Mouse (Mus musculus) spleen, embryonic (tissue): ENCODE measurements around the gene Hspa1l.

ENCODE experiments used
- CTCF ChIA-PET: fragments of 350-600 bp; sonication (Branson Sonifier 250); formaldehyde crosslinking; loops from one replicate; lab custom pipeline; 2022; lab: Charles Lee

Hspa1l gene

DNA sequence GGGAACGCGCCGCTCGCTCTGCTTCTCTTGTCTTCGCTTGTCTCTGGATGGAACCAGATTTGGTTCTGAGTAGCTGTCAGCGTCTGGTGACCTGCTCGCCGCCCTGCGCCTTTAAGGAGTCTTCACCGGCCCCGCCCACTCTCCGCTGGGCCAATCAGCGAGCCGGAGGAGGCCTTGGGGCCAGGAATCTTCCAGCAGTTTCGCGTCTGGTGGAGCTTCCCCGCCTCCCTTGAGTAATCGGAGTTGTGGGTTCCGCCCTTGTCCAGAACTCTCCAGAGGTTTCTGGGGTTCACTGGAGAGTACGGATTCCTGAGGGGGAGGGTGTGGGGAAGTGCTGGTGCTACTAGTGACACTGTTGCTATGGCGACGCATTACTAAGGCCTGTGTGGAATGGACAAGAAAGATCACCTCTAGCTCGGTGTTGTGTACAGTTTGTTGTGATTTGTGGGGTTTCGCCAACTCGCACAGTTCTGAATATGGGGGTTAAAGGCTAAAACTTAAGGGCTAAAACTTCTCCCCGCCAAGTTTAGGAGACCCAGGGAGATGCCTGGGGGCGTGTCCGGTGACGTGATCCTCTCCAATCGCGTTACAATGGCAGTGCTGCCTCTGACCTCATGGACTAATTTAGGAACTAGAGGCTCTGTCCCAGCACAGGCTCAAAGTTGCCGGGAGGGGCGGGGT, at the start of gene Hspa1l, which contains the start of gene Hspa1a:
Hspa1l (plus strand) TSS at position 635 of the 681 bp plus-strand sequence.
Hspa1a (minus strand) TSS at position 88 of the 681 bp plus-strand sequence.
- CTCF ChIA-PET = interaction anchor here (1.2 kb wide), 1 partner anchor 9 kb away, joined by 3 read pairs; no protein-coding TSS in a partner anchor

DNA sequence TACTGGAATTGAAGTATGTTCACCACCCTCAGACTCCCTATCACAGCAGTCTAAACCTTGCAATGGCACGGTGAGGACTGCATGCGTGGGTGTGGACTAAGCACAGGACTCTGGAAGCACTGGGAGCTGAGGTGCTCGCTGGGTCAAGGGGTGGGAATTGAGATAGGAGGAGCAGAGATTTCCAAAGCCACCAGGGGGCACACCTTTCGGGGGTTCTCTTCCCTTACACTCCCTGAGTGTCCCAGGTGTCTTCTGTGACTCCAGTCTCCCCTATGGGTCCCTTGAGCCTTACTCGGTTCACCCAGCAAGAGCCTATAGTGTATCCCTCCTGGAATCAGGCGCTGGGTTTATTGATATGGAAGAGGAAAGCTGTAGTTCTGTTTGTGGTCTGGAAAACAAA, 49.6 kb upstream of the Hspa1l start:
- CTCF ChIA-PET = no interaction called here

DNA sequence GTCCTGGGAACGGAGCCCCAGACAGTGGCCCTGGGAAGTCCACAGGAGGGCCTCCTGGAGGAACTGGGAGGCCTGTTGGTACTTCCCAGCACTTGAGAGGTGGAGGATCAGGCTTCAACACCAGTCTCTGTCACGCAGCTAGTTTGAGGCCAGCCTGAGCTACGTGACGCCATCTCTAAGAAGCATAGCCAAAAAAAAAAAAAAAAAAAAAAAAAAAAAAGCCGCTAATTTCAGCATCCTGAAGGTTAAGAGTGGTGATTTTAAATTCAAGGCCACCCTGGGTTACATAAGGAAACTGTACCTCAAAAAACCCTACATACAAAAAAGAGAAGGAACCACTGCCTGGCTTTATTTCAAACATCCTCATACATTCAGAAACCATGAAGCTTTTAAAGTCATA, 48.2 kb upstream of the Hspa1l start:
- CTCF ChIA-PET = interaction anchor here (0.6 to 1.0 kb wide), 4 partner anchors 8 to 279 kb away, joined by 3 to 5 read pairs (median 3); no protein-coding TSS in a partner anchor

GRCm38 (mm10) chr17:34927306-34928019, 45.0 kb upstream of the Hspa1l start:
- CTCF ChIA-PET = no interaction called here

- CTCF ChIA-PET = no interaction called here
Observed at GRCm38 (mm10) chr17:34928841-34929240, 43.7 kb upstream of the Hspa1l start.

DNA sequence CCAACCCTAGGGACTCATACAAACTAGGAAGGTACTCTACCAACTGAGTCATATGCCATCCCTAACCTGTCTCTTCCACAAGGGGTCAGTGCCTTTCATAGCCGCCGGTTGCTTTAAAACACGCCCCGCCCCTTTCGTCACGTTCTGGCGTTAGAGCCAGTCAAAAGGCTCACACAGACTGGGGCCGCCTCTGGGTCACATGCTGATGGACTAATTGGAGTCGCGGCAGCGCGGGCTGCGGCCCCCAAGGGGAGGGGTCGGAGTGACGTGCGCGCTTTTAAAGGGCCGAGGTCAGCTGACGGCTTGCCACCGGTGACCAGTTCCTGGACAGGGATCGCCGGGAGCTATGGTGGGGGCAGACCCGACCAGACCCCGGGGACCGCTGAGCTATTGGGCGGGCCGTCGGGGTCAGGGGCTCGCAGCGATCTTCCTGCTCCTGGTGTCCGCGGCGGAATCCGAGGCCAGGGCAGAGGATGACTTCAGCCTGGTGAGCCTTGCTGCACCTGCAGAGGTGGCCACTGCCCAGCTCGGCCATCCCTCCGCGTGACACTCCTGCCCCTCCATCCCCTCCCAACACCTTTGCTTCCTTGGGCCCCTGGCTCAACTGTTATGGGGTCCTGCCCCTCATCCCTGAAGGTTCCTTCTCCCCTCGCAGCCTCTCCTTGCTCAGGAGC, 41.3 kb upstream of the Hspa1l start, which contains the start of gene Neu1:
Neu1 (plus strand) TSS at position 193 of the 674 bp plus-strand sequence.
- CTCF ChIA-PET = interaction anchor here (0.7 kb wide), 1 partner anchor 17 kb away, joined by 3 read pairs; no protein-coding TSS in a partner anchor

DNA sequence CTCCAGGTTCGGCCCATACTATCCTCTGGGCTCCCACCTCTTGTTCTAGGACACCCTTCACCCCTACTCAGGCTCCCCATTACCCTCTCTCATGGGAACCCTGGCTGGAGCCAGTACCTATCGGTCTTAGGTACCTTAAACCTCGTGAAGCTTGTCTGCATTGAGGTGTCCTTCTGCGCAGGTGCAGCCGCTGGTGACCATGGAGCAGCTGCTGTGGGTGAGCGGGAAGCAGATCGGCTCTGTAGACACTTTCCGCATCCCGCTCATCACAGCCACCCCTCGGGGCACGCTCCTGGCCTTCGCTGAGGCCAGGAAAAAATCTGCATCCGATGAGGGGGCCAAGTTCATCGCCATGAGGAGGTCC, 40.8 kb upstream of the Hspa1l start:
- CTCF ChIA-PET = no interaction called here

GRCm38 (mm10) chr17:34932287-34932686, 40.2 kb upstream of the Hspa1l start:
- CTCF ChIA-PET = no interaction called here

DNA sequence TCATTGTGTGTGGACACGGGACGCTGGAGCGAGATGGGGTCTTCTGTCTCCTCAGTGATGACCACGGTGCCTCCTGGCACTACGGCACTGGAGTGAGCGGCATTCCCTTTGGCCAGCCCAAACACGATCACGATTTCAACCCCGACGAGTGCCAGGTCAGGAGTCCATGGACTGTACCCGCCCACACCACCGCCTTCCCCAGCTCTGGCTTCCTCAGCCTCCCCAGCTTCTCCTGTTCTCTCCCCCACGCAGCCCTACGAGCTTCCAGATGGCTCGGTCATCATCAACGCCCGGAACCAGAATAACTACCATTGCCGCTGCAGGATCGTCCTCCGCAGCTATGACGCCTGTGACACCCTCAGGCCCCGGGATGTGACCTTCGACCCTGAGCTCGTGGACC, 38.5 kb upstream of the Hspa1l start:
- CTCF ChIA-PET = no interaction called here

- CTCF ChIA-PET = no interaction called here
Observed at GRCm38 (mm10) chr17:34934830-34935229, 37.7 kb upstream of the Hspa1l start.

DNA sequence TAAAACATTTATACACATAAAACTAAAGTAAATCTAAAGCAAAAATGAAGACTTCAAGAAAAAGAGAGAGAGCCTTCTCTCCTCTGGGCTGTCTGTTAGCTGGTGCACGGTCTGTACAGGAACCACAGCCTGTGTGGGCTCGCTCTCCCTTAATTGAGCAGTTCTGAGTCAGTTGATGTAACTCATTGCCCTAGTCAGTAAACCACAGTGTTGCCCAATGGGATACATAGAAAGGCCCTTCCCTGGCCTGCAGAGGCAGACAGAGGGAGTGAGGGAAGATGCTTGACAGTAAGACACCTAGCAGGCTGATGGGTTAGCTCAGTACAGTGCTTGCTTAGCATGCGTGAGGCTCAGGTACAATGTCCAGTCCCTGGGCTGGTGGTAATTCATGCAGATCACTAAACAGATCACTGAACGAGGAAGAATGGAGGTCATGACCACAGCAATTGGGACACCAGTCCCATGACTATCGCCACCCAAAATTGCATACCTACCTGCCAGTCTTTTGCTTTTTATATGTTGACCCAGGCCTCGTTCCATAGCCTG, 34.5 kb upstream of the Hspa1l start:
- CTCF ChIA-PET = no interaction called here

- CTCF ChIA-PET = interaction anchor here (0.7 kb wide), 1 partner anchor 51 kb away, joined by 7 read pairs; no protein-coding TSS in a partner anchor
Observed at GRCm38 (mm10) chr17:34941344-34942041, 31.0 kb upstream of the Hspa1l start.

GRCm38 (mm10) chr17:34943128-34943815, 29.2 kb upstream of the Hspa1l start:
- CTCF ChIA-PET = interaction anchor here (0.6 to 0.8 kb wide), 2 partner anchors 32 to 117 kb away, joined by 3 to 5 read pairs; no protein-coding TSS in a partner anchor

DNA sequence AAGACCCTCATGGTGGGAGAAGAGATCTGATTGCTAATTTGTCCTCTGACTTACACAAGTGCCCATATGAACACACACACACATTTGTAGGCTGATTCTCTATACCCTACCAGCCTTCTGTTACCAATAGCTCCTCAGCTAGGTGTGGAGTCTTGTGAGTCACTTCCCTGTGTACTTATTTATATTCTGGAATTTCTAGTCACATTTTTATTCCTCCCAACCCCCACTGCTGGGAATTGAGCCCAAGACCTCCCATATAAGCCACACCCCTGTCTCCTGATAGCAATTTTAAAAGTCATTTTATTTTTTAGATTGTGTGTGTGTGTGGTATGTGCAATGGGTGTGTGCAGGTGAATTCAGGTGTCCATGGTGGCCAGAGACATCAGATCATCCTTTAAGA, 28.1 kb upstream of the Hspa1l start:
- CTCF ChIA-PET = no interaction called here

DNA sequence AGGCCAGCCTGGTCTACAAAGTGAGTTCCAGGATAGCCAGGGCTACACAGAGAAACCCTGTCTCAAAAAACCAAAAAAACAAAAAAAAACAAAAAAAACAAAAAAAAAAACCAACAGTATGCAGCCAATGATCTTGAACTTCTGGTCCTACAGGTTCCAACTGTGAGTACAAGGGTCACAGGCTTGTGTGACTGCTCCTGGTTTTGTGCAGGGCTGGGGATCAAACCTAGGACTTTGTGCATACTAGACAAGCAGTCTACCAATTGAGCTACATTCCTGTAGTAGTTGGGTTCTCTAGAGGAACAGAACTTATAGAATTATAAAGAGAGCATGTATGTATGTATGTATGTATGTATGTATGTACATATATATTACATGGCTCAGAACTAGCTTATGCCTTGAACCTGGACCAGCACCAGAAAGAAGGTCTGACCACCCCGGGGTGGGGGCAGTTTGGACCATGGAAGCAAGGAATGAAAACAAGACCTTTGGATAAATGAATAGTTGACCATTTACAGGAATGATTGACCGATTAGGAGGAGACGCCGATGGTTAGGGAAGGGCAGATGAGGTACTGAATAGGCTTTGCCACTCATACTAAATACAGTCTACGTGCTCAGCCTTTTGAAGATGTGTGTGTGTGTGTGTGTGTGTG, 25.9 kb upstream of the Hspa1l start:
- CTCF ChIA-PET = interaction anchor here (0.6 kb wide), 1 partner anchor 11 kb away, joined by 7 read pairs; no protein-coding TSS in a partner anchor

GRCm38 (mm10) chr17:34947606-34948005, 24.9 kb upstream of the Hspa1l start:
- CTCF ChIA-PET = interaction anchor here (0.6 to 1.0 kb wide), 3 partner anchors 17 to 48 kb away, joined by 3 to 18 read pairs (median 3); partner anchors contain the start of gene Neu1

- CTCF ChIA-PET = interaction anchor here (0.6 to 0.8 kb wide), 3 partner anchors 140 to 222 kb away, joined by 3 to 11 read pairs (median 3); no protein-coding TSS in a partner anchor
Observed at GRCm38 (mm10) chr17:34948721-34949552, 23.6 kb upstream of the Hspa1l start.

GRCm38 (mm10) chr17:34949553-34949969, 22.9 kb upstream of the Hspa1l start:
- CTCF ChIA-PET = no interaction called here
